Mouse (Mus musculus) lung, postnatal 25 days (tissue): ENCODE results near the gene Iqgap1.
A peak's percentile ranks its signal among the peaks of the same experiment; 100 is the strongest.
"Not testable (repeated sequence)": the region's sequence is repeated elsewhere in the genome, so short reads cannot be mapped to it uniquely, and the experiment has no call there.

ENCODE experiments used
- DNase-seq: peaks from one replicate; pipeline ENCODE4 v3.0.0; 2022; ENCODE audit warnings: low spot score

Gene Iqgap1

GRCm38 (mm10) chr7:80770466-80770865, 55.3 kb downstream of the Iqgap1 start:
- no peak for DNase-seq

DNA sequence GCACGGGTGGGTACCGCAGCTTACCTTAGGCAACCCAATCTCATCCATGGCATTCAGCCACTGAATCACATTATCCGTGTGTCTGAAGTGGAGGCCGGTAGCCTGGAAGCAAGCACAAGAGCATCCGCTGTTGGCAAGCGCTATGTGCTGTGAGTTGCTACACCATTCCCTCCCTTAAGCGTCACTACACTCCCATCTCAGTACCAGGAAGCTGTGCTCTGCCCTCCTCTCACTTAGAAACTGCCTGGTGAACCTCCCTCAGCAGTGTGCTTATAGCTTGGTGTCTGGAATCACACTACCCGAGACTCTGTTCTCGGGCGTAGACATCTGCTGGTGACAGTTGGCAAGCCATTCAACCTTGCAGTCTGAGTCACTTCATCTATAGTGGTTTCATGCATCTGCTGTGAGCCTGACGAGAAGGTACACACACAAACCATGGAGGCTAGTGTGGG, 58.9 kb downstream of the Iqgap1 start:
- no peak for DNase-seq

DNA sequence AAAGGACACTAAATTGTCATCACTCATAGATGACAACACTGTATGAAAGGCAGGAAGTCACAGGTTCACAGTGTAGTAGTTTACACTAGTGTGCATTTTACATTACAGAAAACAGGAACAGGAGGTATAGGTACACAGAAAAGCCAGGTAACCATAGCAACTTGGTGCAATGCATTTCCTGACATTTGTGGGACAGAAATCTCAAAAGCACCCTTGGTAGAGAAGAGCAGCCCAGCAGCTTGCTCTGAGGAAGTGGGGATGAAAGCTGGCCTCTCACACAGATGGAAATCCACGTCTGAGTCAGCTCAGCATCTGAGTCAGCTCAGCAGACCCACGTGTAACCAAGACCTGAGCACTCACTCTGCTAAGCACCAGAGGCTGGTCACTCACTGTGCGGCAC, 59.7 kb downstream of the Iqgap1 start:
- DNase-seq, result no peak

GRCm38 (mm10) chr7:80763864-80764437, 61.8 kb downstream of the Iqgap1 start:
- peak; percentile 70 for DNase-seq

- peak; percentile 77 for DNase-seq
These were observed 63.5 kb downstream of the Iqgap1 start for GRCm38 (mm10) chr7:80762297-80762696.

DNA sequence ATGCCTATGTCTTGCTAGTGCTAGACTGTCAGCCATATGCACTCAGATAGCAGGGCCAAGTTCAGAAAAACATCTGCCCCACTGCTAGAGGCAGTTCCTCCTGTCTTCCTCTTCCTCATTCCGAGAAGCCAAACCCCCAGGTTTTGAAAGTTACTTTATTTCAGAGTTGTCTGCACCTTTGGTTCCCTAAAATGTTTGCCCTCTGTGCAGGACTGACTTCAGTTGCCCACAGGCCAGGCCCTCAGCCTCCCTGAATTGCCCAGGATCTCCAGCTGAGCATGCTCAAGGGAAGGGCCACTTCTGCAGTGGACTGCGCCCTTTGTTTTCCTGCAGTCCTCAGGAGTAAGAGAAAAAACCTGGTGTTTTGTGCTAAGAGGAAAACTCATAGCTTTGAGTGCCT, 71.7 kb downstream of the Iqgap1 start:
- DNase-seq, result peak; percentile 79

- peak; percentile 51 for DNase-seq
These were observed 72.2 kb downstream of the Iqgap1 start for GRCm38 (mm10) chr7:80753613-80754012.

GRCm38 (mm10) chr7:80749624-80750023, 76.2 kb downstream of the Iqgap1 start:
- no peak for DNase-seq

DNA sequence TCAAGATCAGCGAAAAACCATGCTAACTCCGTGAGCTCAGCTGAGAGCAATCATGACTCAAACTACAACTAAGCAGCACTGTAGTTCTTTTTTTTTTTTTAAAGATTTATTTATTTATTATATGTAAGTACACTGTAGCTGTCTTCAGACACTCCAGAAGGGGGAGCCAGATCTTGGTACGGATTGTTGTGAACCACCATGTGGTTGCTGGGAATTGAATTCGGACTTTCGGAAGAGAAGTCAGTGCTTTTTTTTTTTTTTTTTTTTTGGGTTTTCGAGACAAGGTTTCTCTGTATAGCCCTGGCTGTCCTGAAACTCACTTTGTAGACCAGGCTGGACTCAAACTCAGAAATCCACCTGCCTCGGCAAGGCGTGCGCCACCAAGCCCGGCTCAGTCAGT, 76.7 kb downstream of the Iqgap1 start:
- DNase-seq, result not testable (repeated sequence)

- no peak for DNase-seq
These were observed 78.4 kb downstream of the Iqgap1 start for GRCm38 (mm10) chr7:80747371-80747770.

DNA sequence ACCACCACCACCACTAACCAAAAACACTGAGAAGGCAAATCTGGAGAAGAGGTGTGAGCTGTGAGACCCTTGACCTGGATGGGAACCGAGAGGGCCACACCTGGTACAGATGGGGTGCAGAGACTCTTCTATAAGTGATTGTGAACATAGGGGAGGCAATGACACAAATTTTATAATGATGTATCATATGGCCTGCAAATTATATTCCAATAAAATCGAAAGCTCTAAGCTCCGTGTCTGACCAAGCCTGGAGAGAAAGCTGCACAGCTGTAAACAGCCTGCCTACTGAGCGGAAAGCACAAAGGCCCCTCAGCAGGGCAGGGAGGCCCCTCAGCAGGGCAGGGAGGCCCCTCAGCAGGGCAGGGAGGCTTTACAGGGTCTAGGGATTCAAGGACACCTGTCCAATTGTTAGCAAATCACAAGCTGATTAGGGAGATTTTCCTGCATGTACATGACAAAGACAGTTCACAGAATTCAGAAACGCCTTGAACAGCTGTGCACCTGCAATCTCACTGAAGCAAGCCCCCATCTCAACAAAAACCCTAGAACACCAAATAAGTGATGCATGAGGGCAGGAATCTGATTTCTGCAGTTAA, 79.5 kb downstream of the Iqgap1 start:
- DNase-seq, result no peak

GRCm38 (mm10) chr7:80745746-80746145, 80.0 kb downstream of the Iqgap1 start:
- no peak for DNase-seq

DNA sequence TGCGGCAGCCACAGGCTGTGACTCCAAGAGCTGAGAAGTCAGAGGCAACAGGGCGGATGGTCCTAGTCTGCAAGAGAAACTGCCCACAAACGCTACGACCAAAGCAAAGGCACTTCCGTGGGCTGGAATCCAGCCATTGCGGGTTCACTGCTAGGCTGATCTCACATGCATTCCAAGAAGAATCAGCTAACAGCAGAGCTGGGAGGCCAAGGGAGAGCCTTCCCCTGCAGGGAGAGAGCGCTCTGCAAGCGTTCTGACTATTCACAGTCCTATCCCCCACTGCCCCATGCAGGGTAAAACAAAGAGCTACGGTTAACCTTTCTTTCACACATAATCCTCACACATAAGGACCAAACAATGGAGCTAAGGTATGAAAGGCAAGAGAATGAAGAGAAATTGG, 80.5 kb downstream of the Iqgap1 start:
- no peak for DNase-seq

GRCm38 (mm10) chr7:80743920-80744630, 81.7 kb downstream of the Iqgap1 start:
- no peak for DNase-seq

- DNase-seq, result no peak
These were observed 83.1 kb downstream of the Iqgap1 start for GRCm38 (mm10) chr7:80742671-80743070.

DNA sequence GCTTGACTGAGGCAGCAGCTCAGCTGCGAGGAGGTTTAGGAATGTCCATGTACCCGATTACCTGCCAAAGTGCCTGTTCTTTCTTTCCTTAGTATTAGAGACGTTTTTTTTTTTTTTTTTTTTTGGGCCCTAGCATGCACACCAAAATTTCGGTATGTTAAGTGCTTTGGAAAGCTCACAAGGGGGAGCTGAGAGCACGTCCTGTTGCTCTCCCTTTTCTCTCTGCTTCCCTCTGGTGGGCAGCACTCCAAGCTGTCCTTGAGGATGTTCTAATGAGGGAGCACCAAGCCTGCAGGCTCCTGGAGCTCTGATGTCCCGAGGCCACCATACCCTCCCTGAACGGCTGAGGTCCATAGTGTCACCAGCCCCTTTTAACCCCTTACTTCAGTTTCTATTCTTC, 84.8 kb downstream of the Iqgap1 start:
- DNase-seq, result peak; percentile 81

DNA sequence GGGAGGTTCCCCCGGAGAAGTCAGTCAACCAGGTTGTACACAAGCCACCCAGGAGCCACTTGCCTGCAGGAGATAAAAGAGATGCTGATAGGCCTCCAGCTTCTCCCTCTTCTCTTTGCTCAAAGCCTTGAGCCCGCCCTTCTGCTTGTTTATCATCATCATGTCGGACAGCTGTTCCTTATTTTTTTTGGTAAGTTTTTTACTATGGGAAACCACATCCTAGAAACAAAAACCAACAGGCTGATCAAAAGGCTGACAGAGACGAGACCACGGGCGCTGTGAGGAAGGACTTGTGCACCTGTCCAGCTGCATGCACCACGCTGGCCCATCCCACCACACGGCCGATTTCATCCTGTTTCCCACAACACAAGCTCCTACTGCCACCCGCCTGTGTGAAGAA, 89.6 kb downstream of the Iqgap1 start:
- DNase-seq, result no peak

DNA sequence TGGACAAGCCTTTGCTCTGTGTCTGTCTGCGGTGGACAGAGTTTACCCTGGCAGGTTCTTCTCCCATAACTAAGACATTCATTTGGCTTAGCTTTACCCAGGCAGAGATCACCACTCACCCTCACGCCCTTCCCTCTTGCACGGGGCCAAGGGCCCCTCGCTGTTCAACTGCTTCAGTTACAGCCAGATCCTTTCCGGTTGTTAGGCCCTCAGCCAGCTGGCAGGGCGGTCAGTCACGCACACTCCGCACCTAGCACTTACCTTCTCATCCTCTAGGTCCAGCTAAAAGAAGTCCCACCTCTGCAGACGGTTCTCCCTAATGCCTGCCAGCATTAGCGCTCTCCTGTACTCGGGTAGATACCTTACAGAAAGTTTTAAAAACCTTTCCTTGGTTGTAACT, 92.8 kb downstream of the Iqgap1 start:
- no peak for DNase-seq

DNA sequence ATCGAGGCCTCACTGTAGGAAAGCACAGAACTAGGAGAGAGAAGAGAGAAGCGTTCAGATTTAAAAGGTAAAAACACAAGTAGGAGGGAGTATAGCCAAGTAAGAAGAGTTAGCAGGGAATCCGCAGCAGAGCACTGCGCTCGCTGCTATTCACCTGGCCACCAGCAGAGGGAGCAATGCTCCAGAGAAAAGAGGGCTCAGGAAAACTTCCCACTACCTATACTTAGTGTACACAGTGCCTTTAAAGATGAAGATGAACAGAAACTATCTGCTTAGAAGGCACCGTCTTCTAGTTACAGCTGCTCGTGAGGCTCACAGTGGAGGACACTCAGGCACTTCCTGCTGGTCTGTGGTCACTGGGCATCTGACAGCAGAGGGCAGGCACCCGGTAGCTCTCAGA, 96.1 kb downstream of the Iqgap1 start:
- DNase-seq, result peak; percentile 62

DNA sequence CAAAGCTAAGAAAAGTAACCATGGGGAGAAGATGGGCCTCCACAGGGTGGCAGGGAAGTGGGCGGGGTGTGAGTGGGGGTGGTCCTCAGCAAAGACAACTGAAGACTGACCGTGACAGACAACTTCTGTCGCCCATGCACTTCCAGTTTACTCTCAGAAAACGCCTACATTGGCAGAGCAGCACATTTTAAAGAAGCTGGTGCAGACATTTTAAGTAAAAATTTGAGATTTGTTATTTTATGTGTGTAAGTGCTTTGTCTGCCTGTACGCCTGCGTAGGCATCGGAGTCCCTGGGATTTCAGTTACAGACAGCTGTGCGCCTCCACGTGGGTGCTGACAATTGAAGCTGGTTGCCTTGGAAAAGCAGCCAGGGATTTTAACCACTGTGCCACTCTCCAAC, 104.7 kb downstream of the Iqgap1 start:
- DNase-seq, result no peak

- no peak for DNase-seq
These were observed 106.2 kb downstream of the Iqgap1 start for GRCm38 (mm10) chr7:80719582-80719981.

- no peak for DNase-seq
These were observed 106.7 kb downstream of the Iqgap1 start for GRCm38 (mm10) chr7:80719038-80719437.

GRCm38 (mm10) chr7:80718471-80718870, 107.3 kb downstream of the Iqgap1 start:
- DNase-seq, result no peak

DNA sequence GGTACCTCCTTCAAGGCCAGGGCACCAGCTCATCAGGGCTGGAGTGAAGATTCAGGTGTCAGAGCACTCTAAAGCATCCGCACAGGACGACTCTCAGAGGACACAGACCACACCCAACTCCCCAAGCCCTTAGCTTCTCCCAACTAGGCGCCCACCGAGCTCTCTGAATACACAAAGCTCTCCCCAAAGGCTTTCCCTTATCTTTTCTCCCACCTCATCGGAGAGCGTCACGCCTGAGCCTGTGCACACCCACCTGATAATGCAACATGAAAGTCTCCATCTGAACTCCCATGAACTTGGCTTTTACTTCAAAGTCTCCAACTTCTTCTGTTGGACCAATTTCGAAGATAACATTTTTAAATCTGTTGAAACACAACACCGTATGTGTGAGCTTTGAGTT, 109.0 kb downstream of the Iqgap1 start:
- no peak for DNase-seq
